Mouse (Mus musculus) megakaryocyte, embryonic 14.5 days (primary cell): ENCODE results near the gene Kcnj2.

ENCODE experiments used
- FLI1 ChIP-seq: IDR thresholded peaks from 2 replicates; pipeline ENCODE4 v1.6.1; 2012; ENCODE audit warnings: low read length, inconsistent platforms, mixed read lengths
- GATA1 ChIP-seq: IDR thresholded peaks from 3 replicates; pipeline ENCODE4 v1.6.1; 2012; ENCODE audit warnings: mixed read lengths, low read length, inconsistent platforms, borderline replicate concordance

GRCm38 (mm10) chr11:111078107-111078506 lies 12.1 kb downstream of the Kcnj2 start:
- TF ChIP-seq GATA1 (no peak), FLI1 (no peak)
